Mouse (Mus musculus) liver, embryonic 12.5 days (tissue): ENCODE results near the gene Nck1. TPM values are rescaled to one million over a fixed set of nuclear protein-coding genes. Genes with fewer than 3 reads are reported as not detected.

Source experiments
- polyA plus RNA-seq: library from polyadenylated mRNA; unstranded; fragments of >200 nt; fragmentation: Nextera tagmentation; extraction: Ambion mirVana; gene quantifications from 2 replicates; pipeline ENCODE4 v1.2.1, GENCODE M21; 2016

Gene Nck1
- polyA plus RNA-seq, 1 experiment from 2014 or later, result 34.7 TPM

Other genes starting within 250 kb of the Nck1 start
- 0.42 and 0.43 TPM in 2 replicates for gene Il20rb, start 59.3 kb downstream of the Nck1 start, polyA plus RNA-seq
- gene Slc35g2, start 25.0 kb upstream of the Nck1 start, polyA plus RNA-seq, result 1.4 and 1.5 TPM in 2 replicates
- gene Stag1, start 51.7 kb upstream of the Nck1 start, polyA plus RNA-seq, result 30.0 TPM in 2 replicates